Mouse (Mus musculus) kidney, adult 18-20 months (tissue): ENCODE results near the gene Gm10638.

Experiments used
- DNase-seq: peaks from one replicate; pipeline ENCODE4 v3.0.0; 2021

Gm10638 gene

GRCm38 (mm10) chr8:86740899-86741298 lies 4.6 kb upstream of the Gm10638 start:
- DNase-seq = no peak

GRCm38 (mm10) chr8:86741627-86742026 lies 3.9 kb upstream of the Gm10638 start:
- no peak for DNase-seq

- no peak for DNase-seq
These were observed 2.7 kb upstream of the Gm10638 start for GRCm38 (mm10) chr8:86742605-86743345.

- no peak for DNase-seq
These were observed 932 bp upstream of the Gm10638 start for GRCm38 (mm10) chr8:86744313-86745220.

GRCm38 (mm10) chr8:86745935-86746441 lies 489 bp downstream of the Gm10638 start:
- peak; percentile 96 for DNase-seq

GRCm38 (mm10) chr8:86746511-86746910 lies 1.0 kb downstream of the Gm10638 start:
- DNase-seq = no peak

- DNase-seq = no peak
These were observed 4.3 kb downstream of the Gm10638 start for GRCm38 (mm10) chr8:86749842-86750241.

GRCm38 (mm10) chr8:86756948-86757733 lies 11.6 kb downstream of the Gm10638 start:
- DNase-seq = peak; percentile 56

GRCm38 (mm10) chr8:86758651-86759050 lies 13.2 kb downstream of the Gm10638 start:
- DNase-seq = no peak

GRCm38 (mm10) chr8:86759090-86759491 lies 13.6 kb downstream of the Gm10638 start:
- no peak for DNase-seq

GRCm38 (mm10) chr8:86760746-86761145 lies 15.2 kb downstream of the Gm10638 start:
- DNase-seq = no peak

- no peak for DNase-seq
These were observed 17.3 kb downstream of the Gm10638 start for GRCm38 (mm10) chr8:86762806-86763205.

- DNase-seq = no peak
These were observed 19.7 kb downstream of the Gm10638 start for GRCm38 (mm10) chr8:86765155-86765554.

- DNase-seq = no peak
These were observed 20.2 kb downstream of the Gm10638 start for GRCm38 (mm10) chr8:86765669-86766068.

GRCm38 (mm10) chr8:86766548-86767211 lies 21.2 kb downstream of the Gm10638 start:
- DNase-seq = peak; percentile 55

GRCm38 (mm10) chr8:86768499-86768898 lies 23.0 kb downstream of the Gm10638 start:
- no peak for DNase-seq

- DNase-seq = peak; percentile 60
These were observed 24.6 kb downstream of the Gm10638 start for GRCm38 (mm10) chr8:86769945-86770715.

- DNase-seq = no peak
These were observed 33.7 kb downstream of the Gm10638 start for GRCm38 (mm10) chr8:86779207-86779606.

- DNase-seq = no peak
These were observed 35.6 kb downstream of the Gm10638 start for GRCm38 (mm10) chr8:86781094-86781493.

- no peak for DNase-seq
These were observed 41.0 kb downstream of the Gm10638 start for GRCm38 (mm10) chr8:86786498-86786897.

GRCm38 (mm10) chr8:86787891-86788420 lies 42.5 kb downstream of the Gm10638 start:
- no peak for DNase-seq
